Mouse (Mus musculus) G1E (cell line): Measurements from ENCODE around the gene Wfs1. TPM values are rescaled to one million over a fixed set of nuclear protein-coding genes. Genes with fewer than 3 reads are reported as not detected.

Source experiments
- ATAC-seq: 2 replicates; pipeline ENCODE4 v1.8.0; 2016; ENCODE audit warnings: mild to moderate bottlenecking; ENCODE audit not compliant: insufficient number of reproducible peaks, poor library complexity, low FRiP score, severe bottlenecking; ENCODE audit errors: extremely low read depth
- DNase-seq: peaks from one replicate; pipeline ENCODE4 v3.0.0; 2012; ENCODE audit warnings: low spot score
- H3K27me3 ChIP-seq: 2 replicates; pipeline ENCODE4 v1.6.1; 2012; ENCODE audit warnings: mild to moderate bottlenecking, low read length, inconsistent platforms; ENCODE audit not compliant: insufficient read depth
- H3K36me3 ChIP-seq: replicated peaks from 2 replicates; pipeline ENCODE3; 2012; ENCODE audit warnings: mild to moderate bottlenecking, inconsistent platforms
- H3K4me1 ChIP-seq: 2 replicates; pipeline ENCODE4 v1.6.1; 2012; ENCODE audit warnings: low read depth, low read length, inconsistent platforms, mixed read lengths; ENCODE audit not compliant: insufficient read depth
- H3K4me3 ChIP-seq: 2 replicates; pipeline ENCODE4 v1.5.1; 2012; ENCODE audit warnings: low read depth, mild to moderate bottlenecking, inconsistent platforms, low read length, moderate library complexity, mixed read lengths
- H3K9me3 ChIP-seq: replicated peaks from 2 replicates; pipeline ENCODE4 v1.6.1; 2012; ENCODE audit warnings: inconsistent platforms
- CTCF ChIP-seq: IDR thresholded peaks from 2 replicates; pipeline ENCODE4 v1.5.1; 2012; ENCODE audit warnings: low read depth, low read length, inconsistent platforms, mixed read lengths
- GATA1 ChIP-seq: IDR thresholded peaks from 2 replicates; pipeline ENCODE4 v1.6.1; 2012; ENCODE audit warnings: borderline replicate concordance, low read length, inconsistent platforms, mixed read lengths
- GATA2 ChIP-seq: IDR thresholded peaks from 2 replicates; pipeline ENCODE4 v1.6.1; 2012; ENCODE audit warnings: low read depth, low read length, inconsistent platforms, borderline replicate concordance
- POLR2AphosphoS5 ChIP-seq: IDR thresholded peaks from 2 replicates; pipeline ENCODE4 v1.6.1; 2012; ENCODE audit warnings: low read depth, low read length, inconsistent platforms; ENCODE audit not compliant: insufficient replicate concordance
- TAL1 ChIP-seq: conservative IDR thresholded peaks from 2 replicates; pipeline ENCODE4 v1.6.1; 2012; ENCODE audit warnings: low read depth, low read length, inconsistent platforms, mixed read lengths
- polyA plus RNA-seq: library from polyadenylated mRNA; stranded (reverse); fragments of >175 nt; gene quantifications from 2 replicates; pipeline ENCODE4 v1.2.3, GENCODE M21; 2012
- total RNA-seq, 2 experiments: library from RNA; stranded (forward) in 1 of 2; stranded (reverse) in 1 of 2; fragments of 200-1000 nt in 1 of 2; fragments of >200 nt in 1 of 2; fragmentation: Nextera tagmentation in 1 of 2; gene quantifications; 2 replicates each; pipeline ENCODE4 v1.2.3; 2014 to 2017

Gene Wfs1
- total and polyA plus RNA-seq, 3 experiments = 0.02 to 0.05 TPM; not detected in 1

DNA sequence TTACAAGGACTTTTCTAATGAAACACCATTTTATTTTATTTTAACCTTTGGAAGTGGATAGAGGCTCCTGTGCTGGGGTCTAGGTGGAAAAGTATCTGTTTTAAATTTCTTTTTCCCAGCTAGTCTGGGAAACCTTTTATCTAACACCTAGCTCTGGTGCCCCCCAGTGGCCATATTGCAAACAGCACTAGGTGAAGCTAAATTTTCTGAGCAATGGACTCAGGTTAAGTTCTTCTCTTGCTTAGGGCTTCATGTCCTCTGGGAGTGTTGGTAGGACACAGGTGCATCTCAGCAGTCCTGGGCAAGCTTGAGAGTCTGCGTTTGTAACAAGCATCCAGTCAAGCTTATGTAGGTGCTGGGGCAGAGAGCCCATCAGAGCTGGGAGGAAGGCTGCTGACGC lies 13.0 kb upstream of the Wfs1 start:
- H3K4me1 ChIP-seq = no peaks in the 10 kb centered on the region
- ATAC-seq = no peak
- DNase-seq = no peak
- H3K27me3 ChIP-seq = no peaks in the 10 kb centered on the region
- no peaks in the 10 kb centered on the region for H3K36me3 ChIP-seq
- TF ChIP-seq GATA2 (no peak), TAL1 (no peak)
- no peak overlapping the region for H3K4me3 ChIP-seq
- peaks cover 20% of the 10 kb centered on the region for H3K9me3 ChIP-seq

DNA sequence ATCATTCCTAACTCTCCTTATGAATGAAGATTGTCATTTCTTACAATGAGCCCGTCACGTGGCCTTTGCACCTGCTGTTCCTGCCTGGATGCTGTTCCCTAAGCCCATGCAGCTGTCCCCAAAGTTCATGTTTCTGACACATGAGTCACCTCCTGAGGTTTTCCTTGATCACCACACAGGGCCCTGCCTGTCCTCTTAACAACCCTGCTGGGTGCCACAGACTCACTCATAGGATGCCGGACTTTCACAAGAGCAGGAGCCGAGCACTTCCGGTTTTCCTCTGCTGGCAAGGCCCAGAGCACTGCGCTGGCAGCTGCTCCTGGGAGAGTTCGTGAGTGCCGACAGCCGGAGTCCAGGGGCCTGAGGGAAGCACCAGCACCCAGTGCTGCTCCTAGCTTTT lies 12.0 kb upstream of the Wfs1 start:
- Histone ChIP-seq H3K27me3 (no peaks in the 10 kb centered on the region), H3K9me3 (peaks cover 25% of the 10 kb centered on the region), H3K4me1 (no peaks in the 10 kb centered on the region), H3K36me3 (no peaks in the 10 kb centered on the region), H3K4me3 (no peak overlapping the region)
- no peak for TF ChIP-seq CTCF
- no peak for TF ChIP-seq GATA2
- no peak for TF ChIP-seq TAL1
- no peak for TF ChIP-seq POLR2AphosphoS5
- no peak for TF ChIP-seq GATA1
- ATAC-seq (no peak), DNase-seq (no peak)

DNA sequence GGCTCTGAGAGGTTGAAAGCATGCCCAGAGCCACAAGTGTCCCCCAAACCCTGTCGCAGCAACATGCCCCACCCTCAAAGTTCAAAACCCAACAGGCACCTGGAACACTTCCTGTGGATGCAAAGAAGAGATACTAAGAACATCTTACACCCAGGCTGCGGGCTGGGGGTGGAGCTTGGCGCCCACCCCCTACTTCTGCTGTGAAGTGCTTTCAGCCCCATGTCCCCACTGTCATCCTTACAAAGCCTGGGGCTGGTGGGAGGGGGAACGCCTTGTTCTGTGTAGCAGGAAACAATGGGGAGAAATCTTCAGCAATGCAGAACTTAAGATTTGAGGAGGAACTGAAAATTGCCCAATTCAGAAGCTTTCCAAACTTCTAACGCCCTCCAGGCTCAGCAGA lies 9.0 kb upstream of the Wfs1 start:
- DNase-seq = no peak
- H3K27me3 ChIP-seq = no peaks in the 10 kb centered on the region
- no peaks in the 10 kb centered on the region for H3K4me1 ChIP-seq
- no peaks in the 10 kb centered on the region for H3K36me3 ChIP-seq
- ATAC-seq = no peak
- TF ChIP-seq CTCF (no peak), TAL1 (no peak), POLR2AphosphoS5 (no peak), GATA1 (no peak), GATA2 (no peak)
- H3K4me3 ChIP-seq = no peak overlapping the region
- peaks cover 25% of the 10 kb centered on the region for H3K9me3 ChIP-seq

DNA sequence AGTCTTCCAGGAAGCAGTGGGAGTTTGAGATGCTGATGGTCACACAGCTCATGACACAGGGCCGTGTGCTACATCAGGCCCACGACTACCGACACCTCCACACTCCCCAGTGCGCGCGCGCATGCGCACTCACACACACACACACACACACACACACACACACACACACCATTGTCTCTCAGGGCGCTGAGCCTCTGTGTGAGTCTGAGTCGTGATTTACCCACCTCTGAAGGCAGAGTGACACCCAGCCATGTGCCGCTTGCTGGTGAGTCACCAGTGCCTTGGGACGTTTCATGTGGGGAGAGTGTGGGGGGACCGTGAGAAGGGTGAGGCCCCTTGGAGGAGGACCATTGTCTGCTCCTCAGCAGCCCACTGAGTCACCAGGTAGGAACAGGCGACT lies 7.4 kb upstream of the Wfs1 start:
- TF ChIP-seq GATA2 = no peak
- no peak for TF ChIP-seq CTCF
- TF ChIP-seq GATA1 = no peak
- no peak for TF ChIP-seq TAL1
- TF ChIP-seq POLR2AphosphoS5 = no peak
- DNase-seq (no peak), ATAC-seq (no peak)
- Histone ChIP-seq H3K9me3 (peaks cover 22% of the 10 kb centered on the region), H3K27me3 (no peaks in the 10 kb centered on the region), H3K4me1 (no peaks in the 10 kb centered on the region), H3K4me3 (no peak overlapping the region), H3K36me3 (no peaks in the 10 kb centered on the region)

DNA sequence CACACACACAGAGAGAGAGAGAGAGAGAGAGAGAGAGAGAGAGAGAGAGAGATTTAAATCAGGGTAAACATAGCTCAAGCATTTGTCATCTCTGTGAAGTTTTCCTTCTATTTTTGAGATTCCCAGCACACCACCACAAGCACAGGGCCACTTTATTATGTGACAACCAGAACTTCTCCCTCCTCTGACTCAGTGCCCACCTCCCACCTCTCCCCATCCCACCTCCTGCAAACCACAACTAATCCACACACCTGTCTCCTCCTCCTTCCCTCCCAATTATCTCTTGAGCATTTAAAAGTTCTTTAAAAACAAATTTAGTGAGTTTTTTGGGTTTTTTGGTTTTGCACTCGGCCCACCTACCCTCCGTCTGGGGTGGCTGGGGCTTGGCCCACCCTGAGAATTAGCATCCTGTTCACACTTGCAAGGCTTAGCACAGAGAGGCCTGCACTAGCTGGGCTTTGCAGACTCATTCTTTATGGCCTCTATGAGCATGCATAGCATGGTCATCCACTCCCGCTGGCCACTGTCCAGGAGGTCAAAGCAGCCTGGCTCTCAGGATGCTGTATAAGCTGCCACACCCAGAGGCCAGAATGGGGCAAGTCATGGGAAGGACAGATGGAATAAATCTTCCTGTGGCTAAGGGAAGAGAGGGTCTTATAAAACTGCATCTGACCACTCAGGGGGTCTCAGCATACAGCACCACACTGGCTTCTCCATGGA lies 1.8 kb upstream of the Wfs1 start:
- H3K4me3 ChIP-seq = no peak overlapping the region
- H3K36me3 ChIP-seq = no peaks in the 10 kb centered on the region
- no peaks in the 10 kb centered on the region; the same call in 1 of the 2 replicates for H3K27me3 ChIP-seq
- no peaks in the 10 kb centered on the region for H3K4me1 ChIP-seq
- H3K9me3 ChIP-seq = peaks cover 26% of the 10 kb centered on the region
- ATAC-seq (no peak), DNase-seq (no peak)
- TF ChIP-seq GATA1 (no peak), TAL1 (no peak), POLR2AphosphoS5 (no peak), GATA2 (no peak), CTCF (no peak)

DNA sequence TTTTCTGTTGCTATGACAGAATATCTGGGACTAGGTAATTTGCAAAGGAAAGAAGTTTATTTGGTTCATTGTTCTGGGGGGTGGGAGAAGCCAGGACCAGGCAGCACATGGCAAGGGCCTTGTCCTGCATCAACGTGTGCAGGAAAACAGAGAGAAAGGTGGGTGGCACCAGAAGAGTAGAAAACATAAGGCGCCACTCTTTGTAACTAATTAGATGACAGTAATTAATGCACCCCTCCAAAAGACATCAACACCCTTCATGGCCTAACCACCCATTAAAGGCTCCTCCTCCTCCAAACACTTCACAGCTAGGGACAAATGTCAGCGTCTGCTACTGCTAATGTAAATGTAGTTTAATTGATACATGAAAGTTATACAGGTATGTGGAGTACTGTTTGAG lies 1.2 kb upstream of the Wfs1 start:
- TF ChIP-seq CTCF (no peak), GATA1 (no peak)
- ATAC-seq (no peak), DNase-seq (no peak)
- Histone ChIP-seq H3K9me3 (peaks cover 27% of the 10 kb centered on the region), H3K4me1 (no peaks in the 10 kb centered on the region), H3K27me3 (no peaks in the 10 kb centered on the region; the same call in 1 of the 2 replicates), H3K4me3 (no peak overlapping the region), H3K36me3 (no peaks in the 10 kb centered on the region)

DNA sequence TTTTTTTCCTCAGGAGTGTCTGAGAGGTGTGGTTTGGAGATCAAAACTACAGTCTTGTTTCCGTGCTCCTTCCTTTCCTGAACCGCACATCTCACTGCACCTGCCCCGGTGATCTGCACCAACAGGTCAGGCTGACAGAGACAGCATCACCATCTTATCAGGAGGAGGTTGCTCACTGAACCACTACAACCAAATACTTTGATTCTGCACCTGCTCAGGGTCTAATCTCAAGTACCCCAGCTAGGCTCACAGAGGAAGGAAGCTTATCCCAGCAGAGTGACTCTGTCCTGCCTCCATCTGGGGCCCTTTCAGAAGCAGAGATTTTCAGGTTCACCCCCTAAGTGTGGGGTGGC lies 596 bp upstream of the Wfs1 start:
- Histone ChIP-seq H3K9me3 (peaks cover 29% of the 10 kb centered on the region), H3K36me3 (no peaks in the 10 kb centered on the region), H3K4me3 (no peak overlapping the region), H3K27me3 (no peaks in the 10 kb centered on the region; the same call in 1 of the 2 replicates), H3K4me1 (no peaks in the 10 kb centered on the region)
- TF ChIP-seq TAL1 (no peak), CTCF (no peak), GATA2 (no peak)
- DNase-seq (no peak), ATAC-seq (no peak)
